Mouse (Mus musculus) lung, embryonic 14.5 days (tissue): ENCODE results near the gene Ranbp17. TPM values are rescaled to one million over a fixed set of nuclear protein-coding genes. Genes with fewer than 3 reads are reported as not detected.

Experiments
- ATAC-seq: fragments of 200-750 bp; cut with Nextera tagmentation; 2 replicates; pipeline ENCODE4 v1.8.0; 2017; ENCODE audit warnings: mild to moderate bottlenecking, moderate TSS enrichment, moderate library complexity; ENCODE audit not compliant: insufficient read depth
- DNase-seq: peaks from one replicate; pipeline ENCODE4 v3.0.0-alpha.2; 2015
- H3K27ac ChIP-seq: fragments of 300-500 bp; sonication (generic); 2 replicates; pipeline ENCODE4 v1.5.1; 2014; ENCODE audit warnings: low read depth, mild to moderate bottlenecking, moderate library complexity
- H3K27me3 ChIP-seq: fragments of 300-500 bp; sonication (generic); 2 replicates; pipeline ENCODE4 v1.6.1; 2014; ENCODE audit warnings: low read length, control low read depth; ENCODE audit not compliant: insufficient read depth
- H3K36me3 ChIP-seq: fragments of 300-500 bp; sonication (generic); 2 replicates; pipeline ENCODE4 v1.6.1; 2014; ENCODE audit warnings: control low read depth; ENCODE audit not compliant: insufficient read depth
- H3K4me1 ChIP-seq: fragments of 300-500 bp; sonication (generic); 2 replicates; pipeline ENCODE4 v1.6.1; 2014; ENCODE audit warnings: antibody characterized with exemption, control low read depth; ENCODE audit not compliant: insufficient read depth
- H3K4me2 ChIP-seq: fragments of 300-500 bp; sonication (generic); 2 replicates; pipeline ENCODE4 v1.6.1; 2014; ENCODE audit warnings: mild to moderate bottlenecking
- H3K4me3 ChIP-seq: fragments of 300-500 bp; sonication (generic); 2 replicates; pipeline ENCODE4 v1.5.1; 2014; ENCODE audit warnings: low read depth, low read length
- H3K9ac ChIP-seq: fragments of 300-500 bp; sonication (generic); 2 replicates; pipeline ENCODE4 v1.6.1; 2014
- H3K9me3 ChIP-seq: fragments of 300-500 bp; sonication (generic); 2 replicates; pipeline ENCODE4 v1.6.1; 2016; ENCODE audit warnings: low read depth, low read length, control low read depth
- CTCF ChIP-seq: IDR thresholded peaks from 2 replicates; pipeline ENCODE4 v1.5.1; 2016; ENCODE audit warnings: antibody characterized with exemption, low read depth
- WGBS: fragments of 180-500 bp; shearing (Covaris S2); extraction: QIAGEN DNeasy Blood & Tissue Kit; methylation state at CpG from one replicate; pipeline ENCODE4 v1.1.7; 2014; 5-methylcytosine and 5-hydroxymethylcytosine counted together
- polyA plus RNA-seq: library from polyadenylated mRNA; unstranded; fragments of >200 nt; fragmentation: Nextera tagmentation; extraction: Ambion mirVana; gene quantifications from 2 replicates; pipeline ENCODE4 v1.2.1, GENCODE M21; 2014

The Ranbp17 gene
- polyA plus RNA-seq, 1 experiment from 2014 or later: 6.5 TPM

DNA sequence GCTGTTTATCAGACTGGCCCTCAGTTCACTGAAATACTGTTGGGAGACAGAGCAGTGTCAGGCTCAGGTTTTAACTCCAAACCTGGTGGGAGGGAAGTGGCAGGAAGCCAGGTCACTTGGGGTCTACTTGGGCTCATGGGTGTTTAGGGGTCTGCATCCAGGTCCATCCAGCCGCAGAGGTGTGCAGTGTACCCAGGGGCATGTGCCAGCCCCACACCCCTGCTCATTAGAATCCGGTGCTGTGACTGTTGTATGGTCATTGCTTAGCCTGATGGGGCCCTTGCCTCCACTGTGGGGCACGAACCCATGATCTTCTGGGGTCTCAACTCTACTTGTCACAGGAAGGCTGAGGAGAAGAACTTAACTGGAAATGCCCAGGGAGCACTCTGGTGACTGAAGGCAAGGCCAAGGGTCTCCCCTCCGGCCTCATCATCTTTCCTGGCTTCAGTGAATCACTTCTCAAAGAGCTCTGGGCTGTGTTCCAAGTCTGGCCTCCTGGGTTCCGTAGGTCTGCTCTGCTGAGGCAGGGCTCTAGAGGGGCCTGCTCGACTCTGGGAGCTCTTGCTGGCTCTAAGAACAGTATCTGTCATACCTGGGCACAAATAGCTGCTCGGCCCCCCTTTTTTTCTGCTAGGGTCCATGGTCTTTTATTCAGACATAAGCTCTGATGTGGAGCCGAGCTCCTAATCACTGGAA, 296.0 kb downstream of the Ranbp17 start:
- ATAC-seq (no peak; the same call in 1 of the 2 replicates), DNase-seq (peak; percentile 82)
- TF ChIP-seq CTCF: no peak
- H3K27me3 ChIP-seq: no peaks in the 10 kb centered on the region
- 53% methylated on average over 8 of the region's 8 CpGs for WGBS
- H3K27ac ChIP-seq: no peak overlapping the region
- no peaks in the 10 kb centered on the region for H3K4me1 ChIP-seq
- H3K9ac ChIP-seq: no peak overlapping the region
- no peaks in the 10 kb centered on the region for H3K36me3 ChIP-seq
- H3K4me2 ChIP-seq: no peak overlapping the region
- H3K9me3 ChIP-seq: no peaks in the 10 kb centered on the region
- no peak overlapping the region for H3K4me3 ChIP-seq

- 79% methylated on average over 2 of the region's 2 CpGs for WGBS
- Histone ChIP-seq H3K27ac (no peak overlapping the region), H3K9me3 (no peaks in the 10 kb centered on the region), H3K9ac (no peak overlapping the region), H3K4me2 (no peak overlapping the region), H3K4me3 (no peak overlapping the region), H3K36me3 (no peaks in the 10 kb centered on the region), H3K27me3 (peaks cover 56% of the 10 kb centered on the region), H3K4me1 (no peaks in the 10 kb centered on the region; the same call in 1 of the 2 replicates)
- ATAC-seq (no peak), DNase-seq (no peak)
- no peak for TF ChIP-seq CTCF
These were observed 306.1 kb downstream of the Ranbp17 start for GRCm38 (mm10) chr11:33207411-33207810.

- TF ChIP-seq CTCF: no peak
- no peak overlapping the region for H3K27ac ChIP-seq
- DNase-seq: no peak
These were observed 308.6 kb downstream of the Ranbp17 start for GRCm38 (mm10) chr11:33204966-33205365.

DNA sequence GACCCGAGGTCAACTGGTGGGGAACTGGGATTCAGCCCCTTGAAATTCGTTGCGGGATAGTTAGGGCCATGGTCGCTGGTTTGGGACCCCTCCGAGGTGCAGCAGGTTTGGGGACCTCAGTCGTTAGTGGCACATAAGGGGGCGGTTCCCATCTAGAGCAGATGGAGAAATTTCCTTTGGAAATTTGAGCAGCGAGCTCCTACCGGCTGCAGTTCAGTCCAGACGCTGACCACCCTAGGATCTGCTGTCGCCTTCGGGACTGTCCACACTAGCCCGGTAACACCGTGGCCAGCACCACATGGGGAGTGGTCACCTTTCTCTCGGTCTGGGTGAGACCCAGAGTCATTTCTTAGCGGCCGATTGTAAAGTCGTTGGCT, 309.2 kb downstream of the Ranbp17 start:
- DNase-seq (no peak), ATAC-seq (no peak)
- Histone ChIP-seq H3K36me3 (no peaks in the 10 kb centered on the region), H3K4me1 (no peaks in the 10 kb centered on the region; the same call in 1 of the 2 replicates), H3K27me3 (peaks cover 86% of the 10 kb centered on the region), H3K9me3 (no peaks in the 10 kb centered on the region), H3K4me3 (no peak overlapping the region; the same call in 1 of the 2 replicates), H3K27ac (no peak overlapping the region), H3K4me2 (no peak overlapping the region), H3K9ac (no peak overlapping the region)
- no peak for TF ChIP-seq CTCF
- under 1% methylated on average over 18 of the region's 18 CpGs for WGBS

More at GRCm38 (mm10) chr11:33204966-33205365, 308.6 kb downstream of the Ranbp17 start:
- Histone ChIP-seq H3K27me3 (peaks cover 80% of the 10 kb centered on the region), H3K36me3 (no peaks in the 10 kb centered on the region), H3K4me3 (no peak overlapping the region), H3K4me1 (no peaks in the 10 kb centered on the region; the same call in 1 of the 2 replicates), H3K9me3 (no peaks in the 10 kb centered on the region), H3K9ac (no peak overlapping the region), H3K4me2 (no peak overlapping the region)
- 19% methylated on average over 3 of the region's 3 CpGs for WGBS
- no peak for ATAC-seq

DNA sequence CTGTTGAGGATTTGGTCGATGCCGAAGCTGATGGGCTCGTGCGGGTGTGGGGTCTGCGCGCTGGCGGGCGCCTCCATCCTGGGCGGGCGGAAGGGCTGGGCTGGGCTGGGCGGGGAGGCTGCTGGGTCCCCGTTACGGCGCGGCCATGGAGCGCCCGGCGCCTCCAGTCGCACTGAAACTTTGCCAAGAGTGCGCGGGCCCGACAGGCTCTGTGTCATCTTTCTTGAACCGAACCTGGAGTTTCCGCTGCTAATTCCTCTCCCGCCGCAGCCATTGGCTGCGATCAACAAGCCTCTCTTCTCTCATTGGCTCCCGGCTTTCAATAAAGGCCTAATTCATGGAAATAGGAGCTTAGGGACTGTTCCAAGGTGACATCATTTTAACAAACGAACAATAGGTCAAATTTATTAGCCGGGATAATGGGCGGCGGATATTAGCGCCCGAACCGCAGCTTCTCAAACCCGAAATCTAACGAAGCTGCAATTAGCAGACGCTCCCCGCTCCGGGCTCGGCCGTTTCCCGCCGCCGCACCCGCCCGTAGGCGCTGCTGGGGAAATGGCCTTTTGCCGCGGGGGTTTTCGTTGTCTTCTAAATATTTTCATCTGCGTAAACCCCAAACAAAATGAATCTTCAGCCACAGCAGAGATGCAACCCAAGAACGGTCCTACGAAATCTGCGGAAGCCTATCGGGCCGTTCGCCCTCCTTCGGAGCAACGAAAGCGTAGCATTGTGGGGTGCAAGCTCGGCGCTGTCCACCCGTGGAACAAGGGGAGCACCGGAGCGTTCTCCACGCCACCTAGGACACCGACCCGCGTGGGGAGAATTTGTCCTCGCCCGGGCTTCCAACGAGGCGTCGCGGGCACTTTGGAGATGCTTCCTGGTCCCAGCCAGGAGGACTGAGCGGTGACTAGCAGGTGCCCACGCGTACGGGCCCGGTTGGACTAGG, 309.9 kb downstream of the Ranbp17 start, which contains the start of gene Tlx3:
Tlx3 (minus strand) TSS at position 207 of the 946 bp plus-strand sequence.
- peak; percentile 79 for DNase-seq
- H3K27ac ChIP-seq: no peak within 1 kb of the TSS
- no peaks in the 10 kb centered on the region for H3K36me3 ChIP-seq
- H3K9ac ChIP-seq: no peak within 1 kb of the TSS
- H3K4me3 ChIP-seq: peak within 1 kb of the TSS; percentile 29
- H3K4me1 ChIP-seq: no peaks in the 10 kb centered on the region; the same call in 1 of the 2 replicates
- no peak for TF ChIP-seq CTCF
- peak within 1 kb of the TSS; percentile 55 for H3K4me2 ChIP-seq
- WGBS: under 1% methylated on average over 81 of the region's 81 CpGs
- peak; percentile 53 for ATAC-seq
- H3K27me3 ChIP-seq: peaks cover 92% of the 10 kb centered on the region
- no peaks in the 10 kb centered on the region for H3K9me3 ChIP-seq

GRCm38 (mm10) chr11:33202972-33203371, 310.6 kb downstream of the Ranbp17 start:
- 2% methylated on average over 45 of the region's 47 CpGs for WGBS
- peaks cover 99% of the 10 kb centered on the region for H3K27me3 ChIP-seq
- H3K4me1 ChIP-seq: no peaks in the 10 kb centered on the region; the same call in 1 of the 2 replicates
- TF ChIP-seq CTCF: no peak
- peak; percentile 12; the same call in 1 of the 2 replicates for ATAC-seq
- no peaks in the 10 kb centered on the region for H3K9me3 ChIP-seq
- DNase-seq: no peak
- no peaks in the 10 kb centered on the region for H3K36me3 ChIP-seq
- H3K4me3 ChIP-seq: peak overlapping the region; percentile 29
- H3K4me2 ChIP-seq: peak overlapping the region; percentile 55
- H3K27ac ChIP-seq: no peak overlapping the region
- H3K9ac ChIP-seq: no peak overlapping the region
